Mouse (Mus musculus) midbrain, embryonic 11.5 days (tissue): ENCODE data around the gene Tmed1. TPM values are rescaled to one million over a fixed set of nuclear protein-coding genes. Genes with fewer than 3 reads are reported as not detected.
A peak's percentile ranks its signal among the peaks of the same experiment; 100 is the strongest.
"Not testable (repeated sequence)": the region's sequence is repeated elsewhere in the genome, so short reads cannot be mapped to it uniquely, and the experiment has no call there.

Source experiments
- ATAC-seq: fragments of 200-750 bp; cut with Nextera tagmentation; 2 replicates; pipeline ENCODE4 v1.8.0; 2017; ENCODE audit warnings: moderate TSS enrichment, moderate library complexity; ENCODE audit not compliant: low FRiP score
- DNase-seq: peaks from one replicate; pipeline ENCODE4 v3.0.0; 2015; ENCODE audit warnings: low spot score; ENCODE audit errors: missing footprints
- H3K27ac ChIP-seq: fragments of 300-500 bp; sonication (generic); 2 replicates; pipeline ENCODE4 v1.5.1; 2014; ENCODE audit warnings: low read depth, low read length
- H3K27me3 ChIP-seq: fragments of 300-500 bp; sonication (generic); 2 replicates; pipeline ENCODE4 v1.6.1; 2014; ENCODE audit warnings: mild to moderate bottlenecking, low read length, moderate library complexity, mixed read lengths; ENCODE audit not compliant: control insufficient read depth, insufficient read depth
- H3K36me3 ChIP-seq: fragments of 300-500 bp; sonication (generic); 2 replicates; pipeline ENCODE4 v1.6.1; 2014; ENCODE audit warnings: mild to moderate bottlenecking, low read length, moderate library complexity, mixed read lengths; ENCODE audit not compliant: control insufficient read depth, insufficient read depth
- H3K4me1 ChIP-seq: fragments of 300-500 bp; sonication (generic); 2 replicates; pipeline ENCODE4 v1.6.1; 2014; ENCODE audit warnings: low read length; ENCODE audit not compliant: control insufficient read depth, insufficient read depth
- H3K4me2 ChIP-seq: fragments of 300-500 bp; sonication (generic); 2 replicates; pipeline ENCODE4 v1.6.1; 2014; ENCODE audit warnings: mild to moderate bottlenecking, moderate library complexity
- H3K4me3 ChIP-seq: fragments of 300-500 bp; sonication (generic); 2 replicates; pipeline ENCODE4 v1.5.1; 2014; ENCODE audit warnings: low read depth, low read length
- H3K9ac ChIP-seq: fragments of 300-500 bp; sonication (generic); 2 replicates; pipeline ENCODE4 v1.6.1; 2014; ENCODE audit warnings: low read length
- H3K9me3 ChIP-seq: fragments of 300-500 bp; sonication (generic); 2 replicates; pipeline ENCODE4 v1.6.1; 2016; ENCODE audit warnings: low read length; ENCODE audit not compliant: control insufficient read depth
- WGBS: fragments of 180-500 bp; shearing (Covaris S2); extraction: QIAGEN DNeasy Blood & Tissue Kit; methylation state at CpG from one replicate; pipeline ENCODE4 v1.1.7; 2014; 5-methylcytosine and 5-hydroxymethylcytosine counted together
- polyA plus RNA-seq: library from polyadenylated mRNA; unstranded; fragments of >200 nt; fragmentation: Nextera tagmentation; extraction: Ambion mirVana; gene quantifications from 2 replicates; pipeline ENCODE4 v1.2.1, GENCODE M21; 2014

Gene Tmed1
- polyA plus RNA-seq, 1 experiment from 2014 or later = 68.0 TPM

DNA sequence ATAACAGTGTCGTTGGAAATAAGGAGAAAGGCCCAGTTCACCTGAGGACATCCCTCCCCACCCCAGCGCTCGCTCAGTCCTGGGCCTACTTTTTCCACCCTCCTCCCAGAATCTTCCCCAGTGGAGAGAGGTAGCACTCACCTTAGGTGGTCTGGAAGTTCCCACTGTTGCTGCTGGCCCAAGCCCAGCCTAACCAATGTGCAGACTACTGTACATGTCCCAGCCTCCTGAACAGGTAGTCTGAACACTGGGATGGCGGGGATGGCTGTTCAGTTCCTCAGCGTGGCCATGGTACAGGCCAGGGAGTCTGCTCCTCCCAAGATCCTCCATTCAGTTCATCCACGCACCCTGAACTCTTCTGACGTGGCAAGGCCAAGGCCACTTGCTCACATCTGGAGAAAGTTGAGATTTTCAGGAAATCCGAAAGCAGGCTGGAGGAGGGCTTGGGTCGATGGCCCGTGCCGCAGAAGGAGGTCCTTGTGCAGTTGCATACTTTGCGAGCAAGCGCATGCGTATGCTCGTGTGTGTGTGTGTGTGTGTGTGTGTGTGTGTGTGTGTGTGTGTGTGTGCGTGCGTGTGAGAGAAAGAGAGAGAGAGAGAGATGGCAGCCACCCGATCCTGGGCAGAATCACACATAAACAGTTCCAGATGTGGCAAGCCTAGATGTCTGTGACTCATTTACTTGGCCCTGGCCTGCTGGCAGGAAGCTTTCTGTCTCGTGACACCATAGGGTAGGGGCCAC is 13.6 kb downstream of the Tmed1 start:
- no peak for ATAC-seq
- no peak for DNase-seq
- Histone ChIP-seq H3K4me1 (no peaks in the 10 kb centered on the region), H3K36me3 (peaks cover 3% of the 10 kb centered on the region; the same call in 1 of the 2 replicates), H3K4me3 (no peak overlapping the region), H3K9me3 (no peaks in the 10 kb centered on the region), H3K27me3 (no peaks in the 10 kb centered on the region), H3K9ac (no peak overlapping the region), H3K27ac (no peak overlapping the region), H3K4me2 (no peak overlapping the region)
- WGBS = 87% methylated on average over 18 of the region's 19 CpGs

DNA sequence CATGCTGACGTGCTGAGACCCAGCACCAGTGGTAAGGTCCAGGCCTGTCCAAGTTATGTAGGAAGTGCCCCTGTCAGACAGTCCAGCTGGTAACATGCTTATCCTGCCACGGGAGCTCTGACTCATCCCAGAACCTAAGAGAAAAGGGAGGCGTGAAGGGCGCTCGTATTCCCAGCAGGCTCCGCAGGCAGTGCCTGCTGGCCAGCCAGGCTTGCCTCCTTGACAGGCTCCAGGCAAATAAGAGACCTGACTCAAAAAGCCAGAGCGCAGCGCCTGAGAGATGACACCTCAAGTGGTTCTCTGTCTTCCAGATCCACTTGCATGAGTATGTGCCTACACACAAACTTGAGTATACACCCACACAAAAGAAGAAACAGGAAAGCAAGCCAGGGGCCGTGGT is 15.3 kb downstream of the Tmed1 start:
- Histone ChIP-seq H3K9ac (no peak overlapping the region), H3K27me3 (no peaks in the 10 kb centered on the region), H3K4me2 (no peak overlapping the region), H3K9me3 (no peaks in the 10 kb centered on the region), H3K4me3 (no peak overlapping the region), H3K4me1 (no peaks in the 10 kb centered on the region), H3K36me3 (peaks cover 2% of the 10 kb centered on the region; the same call in 1 of the 2 replicates), H3K27ac (no peak overlapping the region)
- DNase-seq = no peak
- WGBS = 83% methylated on average over 9 of the region's 9 CpGs
- no peak for ATAC-seq

DNA sequence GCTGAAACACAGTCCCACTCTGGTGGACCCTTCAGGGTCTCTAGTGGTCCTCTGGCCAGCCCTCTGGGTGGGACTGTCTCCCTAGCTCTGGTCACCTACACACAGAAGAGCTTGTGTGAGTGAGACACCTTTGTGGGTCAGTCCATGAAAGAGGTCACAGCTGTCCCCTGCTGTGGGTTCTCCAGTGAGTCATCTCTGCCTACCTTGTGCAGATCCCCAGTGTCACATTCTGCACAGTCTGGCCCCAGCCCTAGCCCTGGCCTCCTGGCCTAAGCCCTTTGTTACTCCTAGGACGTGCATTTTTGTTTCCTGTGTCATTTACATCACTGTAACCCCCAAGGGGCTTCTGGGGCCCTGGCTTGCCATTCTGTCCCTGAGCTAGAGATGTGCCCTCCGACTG is 16.1 kb downstream of the Tmed1 start:
- Histone ChIP-seq H3K4me2 (no peak overlapping the region), H3K36me3 (no peaks in the 10 kb centered on the region; the same call in 1 of the 2 replicates), H3K27ac (no peak overlapping the region), H3K4me3 (no peak overlapping the region), H3K27me3 (no peaks in the 10 kb centered on the region), H3K9me3 (no peaks in the 10 kb centered on the region), H3K4me1 (no peaks in the 10 kb centered on the region), H3K9ac (no peak overlapping the region)
- WGBS = 49% methylated on average over 2 of the region's 2 CpGs
- DNase-seq (no peak), ATAC-seq (no peak)

DNA sequence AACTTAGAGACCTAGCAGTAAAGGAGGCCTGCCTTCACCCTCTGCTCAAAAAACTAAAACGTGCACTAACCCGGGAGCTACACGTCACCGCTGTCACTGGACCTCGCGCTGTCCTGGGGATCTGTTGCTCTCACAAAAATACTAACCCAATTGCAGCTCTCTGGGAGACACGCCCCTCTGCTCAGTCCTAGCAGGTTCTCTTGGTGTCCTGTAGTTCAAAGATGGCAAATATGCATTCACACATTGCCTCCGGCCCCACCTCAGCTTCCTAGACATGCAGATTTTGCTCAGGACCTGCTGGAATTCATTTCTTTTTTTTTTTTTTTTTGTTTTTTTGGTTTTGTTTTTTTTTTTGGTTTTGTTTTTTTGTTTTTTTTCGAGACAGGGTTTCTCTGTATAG is 19.4 kb downstream of the Tmed1 start:
- Histone ChIP-seq H3K4me3 (no peak overlapping the region), H3K9ac (no peak overlapping the region), H3K36me3 (peaks cover 2% of the 10 kb centered on the region; the same call in 1 of the 2 replicates), H3K9me3 (no peaks in the 10 kb centered on the region), H3K4me1 (no peaks in the 10 kb centered on the region), H3K4me2 (no peak overlapping the region), H3K27me3 (no peaks in the 10 kb centered on the region), H3K27ac (no peak overlapping the region)
- no peak for ATAC-seq
- DNase-seq = no peak
- 91% methylated on average over 9 of the region's 9 CpGs for WGBS

DNA sequence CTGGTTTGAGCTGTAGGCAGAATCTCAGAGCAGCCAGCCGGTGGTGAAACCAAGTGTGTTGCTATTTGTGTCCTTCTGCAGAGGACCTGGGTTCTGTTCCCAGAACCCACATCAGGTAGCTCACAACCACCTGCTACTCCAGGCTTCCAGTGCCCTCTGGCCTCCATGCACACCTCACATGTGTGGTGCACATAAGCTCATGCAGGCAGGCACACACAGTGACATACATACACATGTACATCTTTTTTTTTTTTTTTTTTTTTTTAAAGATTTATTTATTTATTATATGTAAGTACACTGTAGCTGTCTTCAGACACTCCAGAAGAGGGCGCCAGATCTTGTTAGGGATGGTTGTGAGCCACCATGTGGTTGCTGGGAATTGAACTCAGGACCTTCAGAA is 21.8 kb downstream of the Tmed1 start:
- H3K4me3 ChIP-seq, H3K27me3 ChIP-seq, H3K9me3 ChIP-seq, H3K9ac ChIP-seq, H3K4me2 ChIP-seq, ATAC-seq, DNase-seq, H3K36me3 ChIP-seq, H3K4me1 ChIP-seq, H3K27ac ChIP-seq: not testable (repeated sequence)
- 95% methylated on average over 1 of the region's 2 CpGs for WGBS

DNA sequence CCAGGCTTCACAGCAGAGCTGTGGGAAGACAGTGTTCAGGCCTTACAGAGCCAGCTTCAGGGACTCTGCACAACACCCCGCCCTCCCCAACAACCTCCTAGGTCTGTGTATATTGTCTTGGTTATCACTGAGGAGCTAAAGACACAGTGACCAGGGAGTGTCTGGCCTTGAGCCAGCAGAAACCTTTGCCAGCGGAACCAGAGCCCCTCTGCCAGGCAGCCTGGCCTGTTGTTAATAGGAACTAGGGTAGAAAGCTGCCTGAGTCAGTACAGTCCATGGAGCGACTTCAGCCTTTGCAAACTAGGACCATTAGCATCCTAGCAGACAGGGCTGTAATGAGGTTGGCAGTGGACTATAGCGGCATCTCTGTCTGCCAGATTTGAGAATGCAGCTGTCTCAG is 26.0 kb downstream of the Tmed1 start:
- peaks cover 11% of the 10 kb centered on the region; the same call in 1 of the 2 replicates for H3K36me3 ChIP-seq
- DNase-seq = no peak

DNA sequence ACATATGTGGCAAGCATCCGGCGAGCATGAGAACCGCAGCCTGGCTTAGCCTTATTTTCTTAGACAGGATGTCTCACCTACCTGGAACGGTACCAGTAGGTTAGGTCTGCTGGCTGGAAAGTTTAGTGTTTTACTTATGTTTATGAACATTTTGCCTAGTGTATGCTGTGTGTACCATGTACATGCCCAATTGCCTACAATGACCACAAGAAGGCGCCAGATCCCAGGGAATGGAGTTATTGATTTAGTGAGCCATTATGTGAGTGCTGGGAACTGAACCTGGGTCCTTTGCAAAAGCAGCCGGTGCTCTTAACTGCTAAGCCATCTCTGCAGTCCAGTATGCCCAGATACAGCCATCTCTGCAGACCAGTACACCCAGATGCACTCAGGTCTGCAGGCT is 32.3 kb downstream of the Tmed1 start:
- DNase-seq = no peak
- H3K4me2 ChIP-seq = no peak overlapping the region
- ATAC-seq = no peak
- H3K4me3 ChIP-seq = no peak overlapping the region
- H3K27ac ChIP-seq = no peak overlapping the region
- no peaks in the 10 kb centered on the region for H3K4me1 ChIP-seq
- WGBS = 95% methylated on average over 6 of the region's 6 CpGs
- peaks cover 25% of the 10 kb centered on the region for H3K36me3 ChIP-seq
- no peak overlapping the region for H3K9ac ChIP-seq
- 0 out of 2 replicates have a peak, but pooled peaks cover 4% of the 10 kb centered on the region for H3K9me3 ChIP-seq
- H3K27me3 ChIP-seq = no peaks in the 10 kb centered on the region

More for the DNA sequence above, 26.0 kb downstream of the Tmed1 start:
- Histone ChIP-seq H3K9ac (no peak overlapping the region), H3K27me3 (no peaks in the 10 kb centered on the region), H3K4me2 (no peak overlapping the region), H3K27ac (no peak overlapping the region), H3K4me3 (no peak overlapping the region), H3K9me3 (no peaks in the 10 kb centered on the region), H3K4me1 (no peaks in the 10 kb centered on the region)
- no peak for ATAC-seq
- WGBS = 96% methylated on average over 4 of the region's 4 CpGs

DNA sequence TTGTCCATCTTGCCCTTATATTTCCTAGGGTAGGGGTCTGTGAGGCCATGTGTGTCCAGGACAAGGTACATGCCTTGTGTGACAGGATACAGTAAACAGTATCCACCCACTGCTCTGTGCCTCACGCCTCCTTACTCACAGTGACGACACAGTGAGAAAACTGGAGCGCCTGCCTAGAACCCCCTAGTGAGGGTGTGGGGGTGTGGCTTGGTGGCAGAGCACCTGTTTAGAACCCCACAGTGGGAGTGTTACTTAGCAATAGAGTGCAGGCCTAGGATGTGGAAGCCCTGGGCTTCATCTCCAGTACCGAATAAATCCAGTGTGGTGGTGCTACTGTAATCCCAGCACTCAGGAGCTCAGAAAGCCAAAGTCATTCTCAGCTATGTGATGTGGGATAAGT is 37.1 kb downstream of the Tmed1 start:
- ATAC-seq (no peak), DNase-seq (no peak)
- Histone ChIP-seq H3K27me3 (no peaks in the 10 kb centered on the region), H3K9me3 (0 out of 2 replicates have a peak, but pooled peaks cover 3% of the 10 kb centered on the region), H3K4me1 (no peaks in the 10 kb centered on the region), H3K27ac (no peak overlapping the region), H3K4me3 (no peak overlapping the region), H3K4me2 (no peak overlapping the region), H3K36me3 (peaks cover 20% of the 10 kb centered on the region), H3K9ac (no peak overlapping the region)
- WGBS = 93% methylated on average over 4 of the region's 4 CpGs

DNA sequence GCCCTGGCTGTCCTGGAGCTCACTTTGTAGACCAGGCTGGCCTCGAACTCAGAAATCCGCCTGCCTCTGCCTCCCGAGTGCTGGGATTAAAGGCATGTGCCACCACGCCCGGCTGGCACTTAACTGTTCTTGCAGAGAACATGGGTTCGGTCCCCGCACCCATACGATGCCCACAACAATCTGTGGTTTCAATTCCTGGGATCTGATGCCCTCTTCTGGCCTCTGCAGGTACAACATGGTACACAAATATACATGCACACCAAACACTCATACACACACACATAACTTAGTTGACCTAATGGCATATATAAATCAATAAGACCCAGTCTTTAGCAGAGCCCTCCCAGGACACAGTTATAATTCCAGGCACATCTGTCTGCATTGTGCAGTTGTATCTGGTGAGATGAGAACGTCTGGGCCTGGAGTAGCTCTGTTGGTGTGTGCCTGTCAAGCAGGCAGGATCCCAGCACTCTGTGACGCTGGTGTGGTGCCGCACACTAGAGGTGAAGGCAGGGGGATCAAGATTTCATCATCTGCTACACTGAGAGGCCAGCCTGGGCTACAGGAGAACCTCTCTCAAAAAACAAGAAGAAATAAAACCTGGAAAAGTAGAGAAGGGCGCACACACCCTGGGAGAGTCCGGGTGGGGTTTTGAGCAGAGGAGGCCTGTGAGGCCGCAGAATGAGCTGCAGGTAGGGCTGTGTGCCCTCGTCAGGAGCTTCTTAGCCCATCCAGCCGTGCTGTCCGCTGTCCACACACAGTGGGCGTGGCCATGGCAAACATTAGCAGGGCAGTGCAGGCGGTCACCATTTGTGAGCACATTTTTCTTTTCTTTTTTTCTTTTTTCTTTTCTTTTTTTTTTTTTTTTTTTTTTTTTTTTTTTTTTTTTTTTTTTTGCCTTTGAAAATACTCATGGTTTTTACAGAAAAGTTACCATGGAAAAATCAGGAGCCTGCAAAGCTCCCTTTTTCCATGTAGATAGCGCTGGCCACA is 40.7 kb downstream of the Tmed1 start:
- peaks cover 10% of the 10 kb centered on the region for H3K36me3 ChIP-seq
- H3K9me3 ChIP-seq = no peaks in the 10 kb centered on the region
- H3K27me3 ChIP-seq = no peaks in the 10 kb centered on the region
- H3K9ac ChIP-seq = no peak overlapping the region
- DNase-seq (peak; percentile 87), ATAC-seq (no peak)
- H3K4me2 ChIP-seq = no peak overlapping the region
- 86% methylated on average over 19 of the region's 20 CpGs for WGBS
- H3K4me1 ChIP-seq = no peaks in the 10 kb centered on the region
- H3K27ac ChIP-seq = no peak overlapping the region
- H3K4me3 ChIP-seq = no peak overlapping the region
